Mouse (Mus musculus): ENCODE data around the gene Hoxb6. TPM values are rescaled to one million over a fixed set of nuclear protein-coding genes. Genes with fewer than 3 reads are reported as not detected.

The Hoxb6 gene
- total and polyA plus RNA-seq, 2 experiments = 0.15 TPM; not detected in 1

GRCm38 (mm10) chr11:96260310-96260970, 31.8 kb upstream of the Hoxb6 start:
- Histone ChIP-seq H3K36me3 (ENCODE audit: control insufficient read depth, insufficient read depth, low read length) (no peaks in the 10 kb centered on the region), H3K9ac (ENCODE audit: low read depth, low read length) (no peak overlapping the region), H3K27me3 (ENCODE audit: control insufficient read depth, insufficient read depth, low read length) (peaks cover 15% of the 10 kb centered on the region; the same call in 1 of the 2 replicates), H3K79me2 (ENCODE audit: control insufficient read depth, insufficient read depth, low read length) (no peaks in the 10 kb centered on the region), H3K27ac (replicated peaks; ENCODE audit: insufficient read depth, low read depth, low read length) (no peak overlapping the region), H3K4me3 (ENCODE audit: insufficient read depth, low read depth, low read length) (no peak overlapping the region), H3K4me1 (ENCODE audit: control insufficient read depth, insufficient read depth, low read length) (no peaks in the 10 kb centered on the region)
- no peak for TF ChIP-seq CTCF (IDR thresholded peaks at IDR 0.05; ENCODE audit: low read depth, low read length)
- no peak for TF ChIP-seq POLR2A (IDR thresholded peaks at IDR 0.05; ENCODE audit: extremely low read depth, insufficient read depth, low read length)
- no peak for DNase-seq (ENCODE audit: extremely low read depth, low read depth, low spot score)
- 7% methylated on average over 23 of the region's 23 CpGs for WGBS

DNA sequence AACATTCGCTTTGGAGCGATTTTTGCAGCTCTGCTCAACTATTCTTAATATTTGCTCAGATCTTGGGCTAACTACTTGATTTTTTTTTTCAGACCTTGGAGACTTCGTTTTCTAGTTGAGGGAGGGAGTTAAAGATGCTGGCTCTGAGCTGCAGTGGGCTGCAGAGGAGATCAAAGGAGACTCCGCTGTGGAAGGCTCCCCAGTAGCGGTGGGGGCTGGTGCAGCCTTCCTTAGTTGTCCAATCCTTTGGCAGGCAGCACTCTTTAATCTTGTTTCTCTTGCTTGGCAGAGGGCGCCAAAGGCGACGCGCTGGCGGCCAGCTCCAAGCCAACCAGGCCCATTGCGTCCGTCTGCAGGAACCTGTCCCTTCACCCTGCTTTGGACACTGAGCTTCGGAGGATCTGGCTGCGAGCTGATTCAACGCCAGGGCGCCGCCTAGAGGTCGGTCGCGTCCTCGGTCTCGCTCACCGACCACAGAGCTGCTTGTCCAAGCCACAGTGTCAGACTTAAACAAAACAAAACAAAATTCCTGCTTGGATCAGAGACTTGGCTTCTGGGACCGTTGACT, 30.9 kb upstream of the Hoxb6 start:
- DNase-seq (ENCODE audit: extremely low read depth, low read depth, low spot score) = peak; percentile 35
- Histone ChIP-seq H3K27ac (replicated peaks; ENCODE audit: insufficient read depth, low read depth, low read length) (no peak overlapping the region), H3K4me3 (ENCODE audit: insufficient read depth, low read depth, low read length) (no peak overlapping the region), H3K36me3 (ENCODE audit: control insufficient read depth, insufficient read depth, low read length) (no peaks in the 10 kb centered on the region), H3K4me1 (ENCODE audit: control insufficient read depth, insufficient read depth, low read length) (no peaks in the 10 kb centered on the region), H3K27me3 (ENCODE audit: control insufficient read depth, insufficient read depth, low read length) (peaks cover 15% of the 10 kb centered on the region; the same call in 1 of the 2 replicates), H3K79me2 (ENCODE audit: control insufficient read depth, insufficient read depth, low read length) (no peaks in the 10 kb centered on the region), H3K9ac (ENCODE audit: low read depth, low read length) (no peak overlapping the region)
- WGBS = 3% methylated on average over 24 of the region's 24 CpGs
- TF ChIP-seq CTCF (IDR thresholded peaks at IDR 0.05; ENCODE audit: low read depth, low read length) (peak; percentile 81), POLR2A (IDR thresholded peaks at IDR 0.05; ENCODE audit: extremely low read depth, insufficient read depth, low read length) (no peak)

DNA sequence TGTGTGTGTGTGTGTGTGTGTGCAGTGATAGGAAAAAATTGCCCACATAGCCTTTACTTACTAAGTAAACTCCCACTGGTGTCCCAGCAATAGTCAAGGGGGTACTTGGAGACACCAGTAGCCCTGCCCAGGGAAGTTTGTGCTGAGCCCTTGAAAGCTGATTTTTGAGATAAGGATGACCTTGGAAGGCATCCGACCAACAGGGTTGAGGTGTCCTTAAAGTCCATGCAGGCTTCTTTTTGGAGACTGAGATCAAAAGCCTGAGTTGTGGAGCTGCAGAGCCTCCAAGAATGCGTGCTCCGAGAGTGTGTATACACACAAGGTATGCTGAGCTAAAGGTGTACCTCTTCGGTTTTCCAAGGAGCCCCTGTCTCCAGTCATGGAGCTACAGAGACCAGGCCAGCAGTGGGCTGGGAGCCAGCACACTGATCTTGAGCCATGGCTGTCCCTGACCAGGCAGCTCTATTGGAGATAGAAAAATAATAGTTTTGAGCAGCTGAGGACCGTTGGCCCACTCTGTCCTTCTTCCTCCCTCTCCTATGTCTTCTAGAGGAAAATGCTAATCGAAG, 29.9 kb upstream of the Hoxb6 start:
- H3K9ac ChIP-seq (ENCODE audit: low read depth, low read length) = no peak overlapping the region
- no peaks in the 10 kb centered on the region for H3K4me1 ChIP-seq (ENCODE audit: control insufficient read depth, insufficient read depth, low read length)
- no peak for DNase-seq (ENCODE audit: extremely low read depth, low read depth, low spot score)
- no peaks in the 10 kb centered on the region for H3K79me2 ChIP-seq (ENCODE audit: control insufficient read depth, insufficient read depth, low read length)
- H3K4me3 ChIP-seq (ENCODE audit: insufficient read depth, low read depth, low read length) = no peak overlapping the region
- H3K27ac ChIP-seq (replicated peaks; ENCODE audit: insufficient read depth, low read depth, low read length) = no peak overlapping the region
- WGBS = 13% methylated on average over 6 of the region's 6 CpGs
- peaks cover 19% of the 10 kb centered on the region; the same call in 1 of the 2 replicates for H3K27me3 ChIP-seq (ENCODE audit: control insufficient read depth, insufficient read depth, low read length)
- H3K36me3 ChIP-seq (ENCODE audit: control insufficient read depth, insufficient read depth, low read length) = no peaks in the 10 kb centered on the region
- TF ChIP-seq POLR2A (IDR thresholded peaks at IDR 0.05; ENCODE audit: extremely low read depth, insufficient read depth, low read length) (no peak), CTCF (IDR thresholded peaks at IDR 0.05; ENCODE audit: low read depth, low read length) (no peak)

GRCm38 (mm10) chr11:96263636-96264389, 28.5 kb upstream of the Hoxb6 start:
- Histone ChIP-seq H3K79me2 (ENCODE audit: control insufficient read depth, insufficient read depth, low read length) (no peaks in the 10 kb centered on the region), H3K36me3 (ENCODE audit: control insufficient read depth, insufficient read depth, low read length) (no peaks in the 10 kb centered on the region), H3K4me1 (ENCODE audit: control insufficient read depth, insufficient read depth, low read length) (no peaks in the 10 kb centered on the region), H3K4me3 (ENCODE audit: insufficient read depth, low read depth, low read length) (no peak overlapping the region), H3K27ac (replicated peaks; ENCODE audit: insufficient read depth, low read depth, low read length) (no peak overlapping the region), H3K27me3 (ENCODE audit: control insufficient read depth, insufficient read depth, low read length) (peaks cover 22% of the 10 kb centered on the region; the same call in 1 of the 2 replicates), H3K9ac (ENCODE audit: low read depth, low read length) (no peak overlapping the region)
- no peak for TF ChIP-seq POLR2A (IDR thresholded peaks at IDR 0.05; ENCODE audit: extremely low read depth, insufficient read depth, low read length)
- TF ChIP-seq CTCF (IDR thresholded peaks at IDR 0.05; ENCODE audit: low read depth, low read length) = no peak
- WGBS = 4% methylated on average over 33 of the region's 33 CpGs
- no peak for DNase-seq (ENCODE audit: extremely low read depth, low read depth, low spot score)

GRCm38 (mm10) chr11:96264390-96265020, 27.8 kb upstream of the Hoxb6 start:
- no peaks in the 10 kb centered on the region for H3K36me3 ChIP-seq (ENCODE audit: control insufficient read depth, insufficient read depth, low read length)
- 23% methylated on average over 8 of the region's 8 CpGs for WGBS
- H3K27me3 ChIP-seq (ENCODE audit: control insufficient read depth, insufficient read depth, low read length) = peaks cover 23% of the 10 kb centered on the region; the same call in 1 of the 2 replicates
- TF ChIP-seq POLR2A (IDR thresholded peaks at IDR 0.05; ENCODE audit: extremely low read depth, insufficient read depth, low read length) = no peak
- TF ChIP-seq CTCF (IDR thresholded peaks at IDR 0.05; ENCODE audit: low read depth, low read length) = no peak
- no peak for DNase-seq (ENCODE audit: extremely low read depth, low read depth, low spot score)
- no peak overlapping the region for H3K4me3 ChIP-seq (ENCODE audit: insufficient read depth, low read depth, low read length)
- H3K27ac ChIP-seq (replicated peaks; ENCODE audit: insufficient read depth, low read depth, low read length) = no peak overlapping the region
- H3K4me1 ChIP-seq (ENCODE audit: control insufficient read depth, insufficient read depth, low read length) = no peaks in the 10 kb centered on the region
- no peaks in the 10 kb centered on the region for H3K79me2 ChIP-seq (ENCODE audit: control insufficient read depth, insufficient read depth, low read length)
- no peak overlapping the region for H3K9ac ChIP-seq (ENCODE audit: low read depth, low read length)

Data from liver, adult 2 months (tissue).